Mouse (Mus musculus): ENCODE measurements around the gene Lrat. TPM values are rescaled to one million over a fixed set of nuclear protein-coding genes. Genes with fewer than 3 reads are reported as not detected.

Gene Lrat
- polyA plus RNA-seq (2015; fragmentation: Nextera tagmentation; extraction: Ambion mirVana) = 0.02 TPM in 1 of 2 replicates, not detected in the other

GRCm38 (mm10) chr3:82903613-82904205 is at the start of gene Lrat:
Lrat (minus strand) TSS chr3:82903973.

GRCm38 (mm10) chr3:82876372-82876739 is 27.4 kb downstream of the Lrat start, which contains the start of gene Rbm46:
Rbm46 (minus strand) TSS chr3:82876483.

Other genes starting within 250 kb of the Lrat start
- gene Rbm46, start 27.5 kb downstream of the Lrat start, polyA plus RNA-seq (2015; fragmentation: Nextera tagmentation; extraction: Ambion mirVana) = 0.47 and 0.65 TPM in 2 replicates
- 0.52 and 2.1 TPM in 2 replicates for gene Fgg, start 103.8 kb upstream of the Lrat start, polyA plus RNA-seq (2015; fragmentation: Nextera tagmentation; extraction: Ambion mirVana)
- gene Fga, start 122.1 kb upstream of the Lrat start, polyA plus RNA-seq (2015; fragmentation: Nextera tagmentation; extraction: Ambion mirVana) = 0.95 and 1.4 TPM in 2 replicates
- 0.58 and 1.2 TPM in 2 replicates for gene Fgb, start 145.9 kb upstream of the Lrat start, polyA plus RNA-seq (2015; fragmentation: Nextera tagmentation; extraction: Ambion mirVana)
- 44.9 and 47.6 TPM in 2 replicates for gene Plrg1, start 151.5 kb upstream of the Lrat start, polyA plus RNA-seq (2015; fragmentation: Nextera tagmentation; extraction: Ambion mirVana)
- 0.11 TPM in 2 replicates for gene Dchs2, start 224.0 kb upstream of the Lrat start, polyA plus RNA-seq (2015; fragmentation: Nextera tagmentation; extraction: Ambion mirVana)

Measured in spleen, postnatal 0 days (tissue).